In the genomic region with DNA sequence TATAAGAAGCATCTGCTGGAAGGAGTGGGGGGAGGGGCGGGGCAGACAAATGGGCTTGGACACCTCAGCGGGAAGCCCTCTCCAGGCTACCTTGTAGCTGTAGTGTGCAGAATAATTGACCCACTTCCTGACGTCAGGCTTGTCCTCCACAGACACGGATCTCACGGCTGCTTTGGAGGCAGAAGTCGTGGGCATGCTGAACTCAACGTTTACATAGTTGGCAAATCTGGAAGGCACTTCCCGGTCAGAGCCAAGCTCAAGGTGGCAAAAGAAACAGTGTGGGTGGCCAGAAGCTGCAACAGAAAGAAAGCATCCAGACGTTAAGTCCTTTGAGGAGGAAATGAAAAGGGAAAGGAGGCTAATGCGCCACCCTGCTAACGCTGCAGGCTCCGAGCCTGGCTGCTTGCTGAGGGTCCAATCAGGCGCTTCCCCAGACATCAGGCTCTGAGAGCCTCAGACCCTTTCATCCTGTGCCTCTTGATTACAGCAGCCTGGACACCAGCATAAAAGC, we compare ENCODE assay signal across 9 mouse cellular contexts. TPM values are rescaled to one million over a fixed set of nuclear protein-coding genes. Genes with fewer than 3 reads are reported as not detected.
DNase-seq lines count a peak whose midpoint lies in the region; ATAC-seq and TF ChIP-seq lines count a peak whose summit lies in the region.
"Had no signal": no experiment of that assay in that cellular context is flagged by ENCODE, and none has a peak within 500 bp of the region (broad histone marks: within the 10 kb centered on the region; RNA-seq: fewer than 3 reads in every experiment).

No protein-coding gene starts in this region.

- ATAC-seq in forebrain, embryonic 16.5 days, result peak; percentile 66
- peak; percentile 16; the same call in 1 of the 2 replicates for ATAC-seq in kidney, embryonic 16.5 days (ENCODE audit: low FRiP score, low TSS enrichment)
- 0 out of 2 replicates have a peak, but pooled peaks have one; percentile 36 for ATAC-seq in lung, postnatal 0 days

- peaks cover 24% of the 10 kb centered on the region for H3K4me1 ChIP-seq in forebrain, embryonic 16.5 days (replicated peaks; ENCODE audit: control insufficient read depth, insufficient read depth, low read length)
- H3K4me1 ChIP-seq in kidney, embryonic 16.5 days (ENCODE audit: insufficient read depth, low read length), result peaks cover 25% of the 10 kb centered on the region
- H3K4me1 ChIP-seq in lung, postnatal 0 days (ENCODE audit: insufficient read depth, low read depth, low read length), result peaks cover 4% of the 10 kb centered on the region; the same call in 1 of the 2 replicates

- DNase-seq in adrenal gland, adult 8-10 months, result peak; percentile 11
- DNase-seq in adrenal gland, postnatal 25 days, result no peak
- DNase-seq in cerebellum, adult 11-12 months, result peak; percentile 14
- no peak for DNase-seq in lung, postnatal 0 days (ENCODE audit: low spot score)
- peak; percentile 55 to 56 for DNase-seq in right cerebral cortex, postnatal 10 days (ENCODE audit: low spot score in 2 of 2)
- no peak for DNase-seq in thymus, postnatal 10 days (ENCODE audit: low spot score in 2 of 2)

- no peak for TF ChIP-seq CTCF in lung, postnatal 0 days (IDR thresholded peaks at IDR 0.05)

- peak overlapping the region; percentile 34 for H3K9ac ChIP-seq in forebrain, embryonic 16.5 days (replicated peaks; ENCODE audit: low read depth, low read length)
- peak overlapping the region; percentile 44 for H3K9ac ChIP-seq in kidney, embryonic 16.5 days (replicated peaks; ENCODE audit: low read length)
- H3K9ac ChIP-seq in lung, postnatal 0 days (replicated peaks; ENCODE audit: low read depth), result no peak overlapping the region

- peak overlapping the region; percentile 10 for H3K4me3 ChIP-seq in forebrain, embryonic 16.5 days (replicated peaks; ENCODE audit: low read length)
- H3K4me3 ChIP-seq in kidney, embryonic 16.5 days (ENCODE audit: low read length), result peak overlapping the region; percentile 20
- peak overlapping the region; percentile 12; the same call in 1 of the 2 replicates for H3K4me3 ChIP-seq in lung, postnatal 0 days (ENCODE audit: low read depth, low read length)

- peak overlapping the region; percentile 21; the same call in 1 of the 2 replicates for H3K27ac ChIP-seq in forebrain, embryonic 16.5 days (ENCODE audit: low read length)
- H3K27ac ChIP-seq in kidney, embryonic 16.5 days (ENCODE audit: low read length), result no peak overlapping the region
- H3K27ac ChIP-seq in lung, postnatal 0 days (ENCODE audit: low read length), result no peak overlapping the region
- H3K27ac ChIP-seq: macrophage had no signal

- no peaks in the 10 kb centered on the region for H3K36me3 ChIP-seq in forebrain, embryonic 16.5 days (ENCODE audit: control insufficient read depth, insufficient read depth)
- H3K36me3 ChIP-seq in kidney, embryonic 16.5 days (ENCODE audit: insufficient read depth, low read length), result no peaks in the 10 kb centered on the region
- no peaks in the 10 kb centered on the region for H3K36me3 ChIP-seq in lung, postnatal 0 days (ENCODE audit: insufficient read depth, low read length)

- WGBS in forebrain, embryonic 16.5 days, result 3% methylated on average over 13 of the region's 13 CpGs
- 12% methylated on average over 13 of the region's 13 CpGs for WGBS in kidney, embryonic 16.5 days
- WGBS in lung, postnatal 0 days, result 24% methylated on average over 13 of the region's 13 CpGs

- H3K27me3 ChIP-seq in forebrain, embryonic 16.5 days (replicated peaks; ENCODE audit: control insufficient read depth, insufficient read depth, low read length), result no peaks in the 10 kb centered on the region
- no peaks in the 10 kb centered on the region for H3K27me3 ChIP-seq in kidney, embryonic 16.5 days (ENCODE audit: insufficient read depth, low read length)
- no peaks in the 10 kb centered on the region for H3K27me3 ChIP-seq in lung, postnatal 0 days (replicated peaks; ENCODE audit: insufficient read depth, low read length)

- no peaks in the 10 kb centered on the region for H3K9me3 ChIP-seq in forebrain, embryonic 16.5 days (ENCODE audit: control insufficient read depth, low read length)
- H3K9me3 ChIP-seq in kidney, embryonic 16.5 days (ENCODE audit: low read length), result no peaks in the 10 kb centered on the region
- H3K9me3 ChIP-seq in lung, postnatal 0 days (ENCODE audit: low read length), result no peaks in the 10 kb centered on the region

- peak overlapping the region; percentile 48 for H3K4me2 ChIP-seq in forebrain, embryonic 16.5 days (ENCODE audit: low read length)
- peak overlapping the region; percentile 45 for H3K4me2 ChIP-seq in kidney, embryonic 16.5 days (replicated peaks; ENCODE audit: low read depth, low read length)
- H3K4me2 ChIP-seq in lung, postnatal 0 days (replicated peaks; ENCODE audit: low read depth, low read length), result peak overlapping the region; percentile 44

- no peak for TF ChIP-seq EP300 in lung, postnatal 0 days (IDR thresholded peaks at IDR 0.05)

RNA-seq across cellular contexts. Expression of a gene that starts 51.4 kb away (rescaled TPM):
- total RNA-seq in adrenal gland, adult 8-10 months (2022), result 10 to 100 TPM; 41.1 to 48.8 (median 46.2) TPM
- total RNA-seq in adrenal gland, postnatal 25 days (2021), result 39.9 and 50.1 TPM in 2 replicates
- polyA plus RNA-seq in forebrain, embryonic 16.5 days (2015; fragmentation: Nextera tagmentation; extraction: Ambion mirVana), result 77.2 and 85.5 TPM in 2 replicates
- polyA plus RNA-seq in kidney, embryonic 16.5 days (2015; fragmentation: Nextera tagmentation; extraction: Ambion mirVana), result 50.3 and 51.3 TPM in 2 replicates
- 25.0 and 30.3 TPM in 2 replicates for polyA plus RNA-seq in lung, postnatal 0 days (2015; fragmentation: Nextera tagmentation; extraction: Ambion mirVana)

Comparison
In these comparisons a context has a peak if more than half of its experiments do, and no peak if none do; other contexts are left out.
1. DNase-seq: peak in adrenal gland, adult 8-10 months (single experiment), cerebellum, adult 11-12 months (single experiment) and right cerebral cortex, postnatal 10 days (2 of 2); none in adrenal gland, postnatal 25 days (single experiment), lung, postnatal 0 days (single experiment) and thymus, postnatal 10 days (0 of 2).
2. ATAC-seq: peak in every context shown above with its lines; median percentile 66 in forebrain, embryonic 16.5 days; 36 in lung, postnatal 0 days; 16 in kidney, embryonic 16.5 days.
3. Peak in every context shown above with its lines, with median percentiles within 50 percentile points of each other: H3K4me2 ChIP-seq and H3K4me3 ChIP-seq.